Mouse (Mus musculus) spleen, adult 2 months (tissue): ENCODE data around the gene Nfib. TPM values are rescaled to one million over a fixed set of nuclear protein-coding genes. Genes with fewer than 3 reads are reported as not detected.

ENCODE experiments used
- DNase-seq, 2 experiments: peaks; one replicate each; pipeline versions ENCODE4 v3.0.0 to v3.0.0-alpha.2; 2012 to 2021; ENCODE audit warnings: low spot score in 2 of 2, low read depth in 1 of 2
- H3K27ac ChIP-seq: fragments of 200-500 bp; 2 replicates; pipeline ENCODE4 v1.5.1; 2012; ENCODE audit warnings: low read length, inconsistent platforms; ENCODE audit not compliant: insufficient read depth
- H3K27me3 ChIP-seq: fragments of 200-500 bp; 2 replicates; pipeline ENCODE4 v1.6.1; 2012; ENCODE audit warnings: mild to moderate bottlenecking, moderate library complexity, low read length, inconsistent platforms; ENCODE audit not compliant: control insufficient read depth, insufficient read depth
- H3K36me3 ChIP-seq: fragments of 200-500 bp; 2 replicates; pipeline ENCODE4 v1.6.1; 2012; ENCODE audit warnings: mild to moderate bottlenecking, low read length, inconsistent platforms; ENCODE audit not compliant: control insufficient read depth, insufficient read depth
- H3K4me1 ChIP-seq: fragments of 200-500 bp; 2 replicates; pipeline ENCODE4 v1.6.1; 2011; ENCODE audit warnings: inconsistent platforms; ENCODE audit not compliant: control insufficient read depth, insufficient read depth, insufficient read length
- H3K4me3 ChIP-seq: fragments of 200-500 bp; 2 replicates; pipeline ENCODE4 v1.5.1; 2011; ENCODE audit warnings: mild to moderate bottlenecking, inconsistent platforms; ENCODE audit not compliant: insufficient read depth, insufficient read length; ENCODE audit errors: extremely low read depth
- CTCF ChIP-seq: fragments of 200-500 bp; IDR thresholded peaks from 2 replicates; pipeline ENCODE4 v1.5.1; 2011; ENCODE audit warnings: mild to moderate bottlenecking, inconsistent platforms; ENCODE audit not compliant: insufficient read depth, insufficient read length, insufficient replicate concordance; ENCODE audit errors: extremely low read depth
- POLR2A ChIP-seq: fragments of 200-500 bp; IDR thresholded peaks from 2 replicates; pipeline ENCODE4 v1.6.1; 2011; ENCODE audit warnings: low read depth, low read length, inconsistent platforms
- WGBS: fragments of 180-500 bp; shearing (Covaris S2); methylation state at CpG from one replicate; pipeline ENCODE4 v1.1.7; 2018; 5-methylcytosine and 5-hydroxymethylcytosine counted together
- polyA plus RNA-seq: library from polyadenylated mRNA; depleted of rRNA; stranded (reverse); fragments of >200 nt; gene quantifications from 2 replicates; pipeline ENCODE4 v1.2.3, GENCODE M21; 2012; rRNA removed

Gene Nfib
- polyA plus RNA-seq, 1 experiment, result 2.3 TPM

DNA sequence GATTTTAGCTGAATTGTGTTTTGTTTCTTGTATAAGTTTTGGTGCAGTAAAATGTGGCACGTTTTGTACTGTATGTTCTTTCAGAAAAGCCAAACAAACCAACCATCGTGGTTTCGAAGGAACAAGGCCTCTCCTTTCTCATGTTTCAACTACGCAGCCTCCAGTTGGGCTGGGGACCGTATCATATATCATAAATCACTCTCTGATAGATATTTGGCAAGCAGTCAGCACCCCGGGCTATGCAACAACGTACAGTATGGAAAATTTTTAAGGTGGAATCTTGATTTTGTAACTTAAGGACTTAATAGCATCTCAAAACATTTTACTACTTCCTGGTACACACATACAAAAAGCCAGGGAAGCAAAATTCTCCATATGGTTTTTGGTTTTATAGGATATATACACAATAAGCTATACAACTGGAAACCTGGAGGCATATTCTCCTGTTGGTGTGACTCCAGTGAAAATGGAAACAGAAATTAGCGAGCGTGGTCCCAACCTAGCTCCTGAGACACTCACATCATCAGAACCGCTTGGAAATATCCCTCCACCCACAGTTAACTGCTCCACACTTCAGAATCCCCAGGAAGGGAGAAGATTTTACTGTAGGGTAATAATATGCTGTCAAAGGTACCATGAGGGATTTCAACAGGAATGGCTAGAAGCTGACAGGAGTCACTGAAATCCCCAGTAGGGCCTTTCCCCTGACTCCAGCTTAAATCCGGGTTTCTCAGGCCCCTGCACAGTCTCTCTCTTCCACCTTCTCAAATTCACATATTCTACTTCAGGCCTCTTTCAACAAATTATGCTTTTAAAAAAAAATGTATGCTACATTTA is 455.8 kb downstream of the Nfib start:
- H3K36me3 ChIP-seq, result no peaks in the 10 kb centered on the region
- TF ChIP-seq CTCF (no peak), POLR2A (no peak)
- H3K27ac ChIP-seq, result no peak overlapping the region
- 52% methylated on average over 11 of the region's 11 CpGs for WGBS
- no peak overlapping the region for H3K4me3 ChIP-seq
- no peaks in the 10 kb centered on the region for H3K27me3 ChIP-seq
- DNase-seq, result no peak
- no peaks in the 10 kb centered on the region for H3K4me1 ChIP-seq

GRCm38 (mm10) chr4:82248961-82249360 is 456.6 kb downstream of the Nfib start:
- Histone ChIP-seq H3K4me1 (no peaks in the 10 kb centered on the region), H3K36me3 (no peaks in the 10 kb centered on the region), H3K27ac (no peak overlapping the region), H3K4me3 (no peak overlapping the region), H3K27me3 (no peaks in the 10 kb centered on the region)
- TF ChIP-seq CTCF (no peak), POLR2A (no peak)
- WGBS, result 91% methylated on average over 1 of the region's 1 CpGs
- no peak for DNase-seq

DNA sequence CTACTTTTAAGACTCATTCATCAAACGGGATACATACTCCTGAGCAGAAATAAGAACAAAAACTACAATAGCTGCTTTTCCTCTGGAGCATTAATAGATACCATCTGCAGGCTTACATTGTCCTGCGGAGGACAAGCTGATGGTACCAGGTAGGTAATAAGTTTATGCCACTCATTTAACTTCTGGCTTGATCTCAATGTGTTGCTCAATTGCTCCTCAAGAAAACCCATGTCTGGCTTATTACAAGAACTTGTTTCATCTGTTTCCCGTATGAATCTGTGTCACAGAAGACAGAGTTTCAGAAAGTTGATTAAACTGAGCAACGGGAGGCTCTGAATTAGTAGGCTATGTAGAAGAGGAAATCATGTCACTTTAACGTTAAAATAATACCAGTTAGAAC is 457.5 kb downstream of the Nfib start:
- no peak for DNase-seq

GRCm38 (mm10) chr4:82246290-82246689 is 459.3 kb downstream of the Nfib start:
- H3K27ac ChIP-seq, result no peak overlapping the region
- 83% methylated on average over 2 of the region's 2 CpGs for WGBS
- H3K4me3 ChIP-seq, result no peak overlapping the region
- H3K4me1 ChIP-seq, result no peaks in the 10 kb centered on the region
- no peaks in the 10 kb centered on the region for H3K36me3 ChIP-seq
- no peak for DNase-seq
- H3K27me3 ChIP-seq, result no peaks in the 10 kb centered on the region
- TF ChIP-seq CTCF, result no peak
- no peak for TF ChIP-seq POLR2A

More for the DNA sequence above, 457.5 kb downstream of the Nfib start:
- Histone ChIP-seq H3K27me3 (no peaks in the 10 kb centered on the region), H3K27ac (no peak overlapping the region), H3K4me1 (no peaks in the 10 kb centered on the region), H3K36me3 (no peaks in the 10 kb centered on the region), H3K4me3 (no peak overlapping the region)
- 85% methylated on average over 5 of the region's 5 CpGs for WGBS
- no peak for TF ChIP-seq CTCF
- TF ChIP-seq POLR2A, result no peak

Other genes starting within 250 kb of the Nfib start
- 2.4 and 2.5 TPM in 2 replicates for gene Zdhhc21, start 154.2 kb upstream of the Nfib start, polyA plus RNA-seq
- gene Cer1, start 179.4 kb upstream of the Nfib start, polyA plus RNA-seq, result not detected in 2 replicates